Mouse (Mus musculus) midbrain, embryonic 15.5 days (tissue): ENCODE data around the gene Ptgr2. TPM values are rescaled to one million over a fixed set of nuclear protein-coding genes. Genes with fewer than 3 reads are reported as not detected.
A peak's percentile ranks its signal among the peaks of the same experiment; 100 is the strongest.

Experiments
- ATAC-seq: fragments of 200-750 bp; cut with Nextera tagmentation; replicated peaks from 2 replicates; pipeline ENCODE4 v1.8.0; 2017; ENCODE audit warnings: moderate TSS enrichment
- H3K27ac ChIP-seq: fragments of 300-500 bp; sonication (generic); 2 replicates; pipeline ENCODE4 v1.5.1; 2015; ENCODE audit warnings: mild to moderate bottlenecking, inconsistent platforms
- H3K27me3 ChIP-seq: fragments of 300-500 bp; sonication (generic); replicated peaks from 2 replicates; pipeline ENCODE4 v1.6.1; 2015; ENCODE audit warnings: inconsistent platforms
- H3K36me3 ChIP-seq: fragments of 300-500 bp; sonication (generic); replicated peaks from 2 replicates; pipeline ENCODE4 v1.6.1; 2015; ENCODE audit warnings: inconsistent platforms
- H3K4me1 ChIP-seq: fragments of 300-500 bp; sonication (generic); 2 replicates; pipeline ENCODE4 v1.6.1; 2015; ENCODE audit warnings: inconsistent platforms
- H3K4me2 ChIP-seq: fragments of 300-500 bp; sonication (generic); 2 replicates; pipeline ENCODE4 v1.6.1; 2015; ENCODE audit warnings: inconsistent platforms, mild to moderate bottlenecking, moderate library complexity
- H3K4me3 ChIP-seq: fragments of 300-500 bp; sonication (generic); 2 replicates; pipeline ENCODE4 v1.5.1; 2015; ENCODE audit warnings: mild to moderate bottlenecking, inconsistent platforms
- H3K9ac ChIP-seq: fragments of 300-500 bp; sonication (generic); 2 replicates; pipeline ENCODE4 v1.6.1; 2015; ENCODE audit warnings: mild to moderate bottlenecking, inconsistent platforms
- H3K9me3 ChIP-seq: fragments of 300-500 bp; sonication (generic); 2 replicates; pipeline ENCODE4 v1.6.1; 2016; ENCODE audit warnings: inconsistent platforms
- WGBS: fragments of 180-500 bp; shearing (Covaris S2); methylation state at CpG from one replicate; pipeline ENCODE4 v1.1.7; 2015; ENCODE audit warnings: mixed read lengths; 5-methylcytosine and 5-hydroxymethylcytosine counted together
- polyA plus RNA-seq: library from polyadenylated mRNA; unstranded; fragments of >200 nt; fragmentation: Nextera tagmentation; extraction: Ambion mirVana; gene quantifications from 2 replicates; pipeline ENCODE4 v1.2.1, GENCODE M21; 2015

The Ptgr2 gene
- polyA plus RNA-seq, 1 experiment from 2014 or later: 16.6 TPM

- ATAC-seq: no peak
- no peaks in the 10 kb centered on the region for H3K4me1 ChIP-seq
- no peaks in the 10 kb centered on the region for H3K36me3 ChIP-seq
- no peaks in the 10 kb centered on the region for H3K9me3 ChIP-seq
- no peak overlapping the region for H3K4me3 ChIP-seq
- H3K27ac ChIP-seq: no peak overlapping the region
- no peak overlapping the region for H3K4me2 ChIP-seq
- H3K9ac ChIP-seq: no peak overlapping the region
- 92% methylated on average over 9 of the region's 9 CpGs for WGBS
- H3K27me3 ChIP-seq: no peaks in the 10 kb centered on the region
These were observed 9.7 kb upstream of the Ptgr2 start for GRCm38 (mm10) chr12:84275288-84275687.

- Histone ChIP-seq H3K4me1 (no peaks in the 10 kb centered on the region), H3K27me3 (no peaks in the 10 kb centered on the region), H3K4me2 (no peak overlapping the region), H3K9ac (no peak overlapping the region), H3K4me3 (no peak overlapping the region), H3K36me3 (no peaks in the 10 kb centered on the region), H3K27ac (no peak overlapping the region), H3K9me3 (no peaks in the 10 kb centered on the region)
- no peak for ATAC-seq
- 77% methylated on average over 2 of the region's 2 CpGs for WGBS
These were observed 8.7 kb upstream of the Ptgr2 start for GRCm38 (mm10) chr12:84276288-84276687.

GRCm38 (mm10) chr12:84276799-84277198, 8.2 kb upstream of the Ptgr2 start:
- Histone ChIP-seq H3K4me1 (no peaks in the 10 kb centered on the region), H3K27ac (no peak overlapping the region), H3K4me2 (no peak overlapping the region), H3K9ac (no peak overlapping the region), H3K36me3 (no peaks in the 10 kb centered on the region), H3K9me3 (no peaks in the 10 kb centered on the region), H3K27me3 (no peaks in the 10 kb centered on the region), H3K4me3 (no peak overlapping the region)
- no peak for ATAC-seq
- WGBS: 86% methylated on average over 4 of the region's 4 CpGs

- H3K4me1 ChIP-seq: no peaks in the 10 kb centered on the region
- no peak overlapping the region for H3K4me3 ChIP-seq
- H3K9me3 ChIP-seq: no peaks in the 10 kb centered on the region
- no peak overlapping the region for H3K27ac ChIP-seq
- 21% methylated on average over 3 of the region's 3 CpGs for WGBS
- no peaks in the 10 kb centered on the region for H3K36me3 ChIP-seq
- ATAC-seq: no peak
- H3K4me2 ChIP-seq: no peak overlapping the region
- H3K9ac ChIP-seq: no peak overlapping the region
- H3K27me3 ChIP-seq: no peaks in the 10 kb centered on the region
These were observed 7.2 kb upstream of the Ptgr2 start for GRCm38 (mm10) chr12:84277832-84278231.

GRCm38 (mm10) chr12:84278901-84279300, 6.1 kb upstream of the Ptgr2 start:
- ATAC-seq: no peak

GRCm38 (mm10) chr12:84284391-84284790, 641 bp upstream of the Ptgr2 start:
- no peaks in the 10 kb centered on the region for H3K27me3 ChIP-seq
- H3K9ac ChIP-seq: no peak overlapping the region
- H3K36me3 ChIP-seq: no peaks in the 10 kb centered on the region
- WGBS: 76% methylated on average over 14 of the region's 14 CpGs
- no peak for ATAC-seq
- H3K9me3 ChIP-seq: no peaks in the 10 kb centered on the region
- H3K27ac ChIP-seq: no peak overlapping the region
- peaks cover 12% of the 10 kb centered on the region for H3K4me1 ChIP-seq
- peak overlapping the region; percentile 60; the same call in 1 of the 2 replicates for H3K4me3 ChIP-seq
- H3K4me2 ChIP-seq: peak overlapping the region; percentile 75

More at GRCm38 (mm10) chr12:84278901-84279300, 6.1 kb upstream of the Ptgr2 start:
- no peaks in the 10 kb centered on the region for H3K27me3 ChIP-seq
- H3K4me3 ChIP-seq: no peak overlapping the region
- H3K4me1 ChIP-seq: no peaks in the 10 kb centered on the region
- no peak overlapping the region for H3K9ac ChIP-seq
- no peaks in the 10 kb centered on the region for H3K36me3 ChIP-seq
- no peaks in the 10 kb centered on the region for H3K9me3 ChIP-seq
- no peak overlapping the region for H3K27ac ChIP-seq
- WGBS: 68% methylated on average over 7 of the region's 7 CpGs
- no peak overlapping the region for H3K4me2 ChIP-seq

GRCm38 (mm10) chr12:84285593-84285968, 549 bp downstream of the Ptgr2 start:
- 31% methylated on average over 8 of the region's 8 CpGs for WGBS

GRCm38 (mm10) chr12:84288461-84288860, 3.4 kb downstream of the Ptgr2 start:
- no peak overlapping the region for H3K4me2 ChIP-seq
- WGBS: 56% methylated on average over 3 of the region's 3 CpGs
- no peak overlapping the region for H3K27ac ChIP-seq
- H3K27me3 ChIP-seq: no peaks in the 10 kb centered on the region
- no peaks in the 10 kb centered on the region for H3K9me3 ChIP-seq
- no peak for ATAC-seq
- peaks cover 12% of the 10 kb centered on the region for H3K4me1 ChIP-seq
- H3K36me3 ChIP-seq: no peaks in the 10 kb centered on the region
- no peak overlapping the region for H3K9ac ChIP-seq
- no peak overlapping the region for H3K4me3 ChIP-seq

More at GRCm38 (mm10) chr12:84285593-84285968, 549 bp downstream of the Ptgr2 start:
- peak overlapping the region; percentile 60 for H3K4me3 ChIP-seq
- ATAC-seq: peak; percentile 35; the same call in 1 of the 2 replicates
- H3K9ac ChIP-seq: peak overlapping the region; percentile 62
- H3K36me3 ChIP-seq: no peaks in the 10 kb centered on the region
- H3K27me3 ChIP-seq: no peaks in the 10 kb centered on the region
- peak overlapping the region; percentile 75 for H3K4me2 ChIP-seq
- H3K27ac ChIP-seq: peak overlapping the region; percentile 70
- peaks cover 12% of the 10 kb centered on the region for H3K4me1 ChIP-seq
- no peaks in the 10 kb centered on the region for H3K9me3 ChIP-seq

- WGBS: 95% methylated on average over 6 of the region's 6 CpGs
- Histone ChIP-seq H3K4me3 (no peak overlapping the region), H3K36me3 (peaks cover 9% of the 10 kb centered on the region; the same call in 1 of the 2 replicates)
These were observed 12.8 kb downstream of the Ptgr2 start for GRCm38 (mm10) chr12:84297851-84298250.

GRCm38 (mm10) chr12:84299265-84299664, 14.2 kb downstream of the Ptgr2 start:
- no peak for ATAC-seq
- H3K36me3 ChIP-seq: peaks cover 7% of the 10 kb centered on the region; the same call in 1 of the 2 replicates
- 99% methylated on average over 2 of the region's 2 CpGs for WGBS

More at GRCm38 (mm10) chr12:84297851-84298250, 12.8 kb downstream of the Ptgr2 start:
- Histone ChIP-seq H3K27me3 (no peaks in the 10 kb centered on the region), H3K27ac (no peak overlapping the region), H3K9me3 (no peaks in the 10 kb centered on the region), H3K9ac (no peak overlapping the region), H3K4me1 (no peaks in the 10 kb centered on the region), H3K4me2 (no peak overlapping the region)
- no peak for ATAC-seq

GRCm38 (mm10) chr12:84304101-84304500, 19.1 kb downstream of the Ptgr2 start:
- no peak overlapping the region for H3K4me2 ChIP-seq
- H3K4me1 ChIP-seq: no peaks in the 10 kb centered on the region
- H3K36me3 ChIP-seq: peaks cover 9% of the 10 kb centered on the region; the same call in 1 of the 2 replicates
- no peak overlapping the region for H3K27ac ChIP-seq
- ATAC-seq: no peak
- no peaks in the 10 kb centered on the region for H3K9me3 ChIP-seq
- no peak overlapping the region for H3K4me3 ChIP-seq
- H3K27me3 ChIP-seq: no peaks in the 10 kb centered on the region
- no peak overlapping the region for H3K9ac ChIP-seq
- 92% methylated on average over 5 of the region's 5 CpGs for WGBS

More at GRCm38 (mm10) chr12:84299265-84299664, 14.2 kb downstream of the Ptgr2 start:
- H3K27me3 ChIP-seq: no peaks in the 10 kb centered on the region
- H3K27ac ChIP-seq: no peak overlapping the region
- H3K4me1 ChIP-seq: no peaks in the 10 kb centered on the region
- no peaks in the 10 kb centered on the region for H3K9me3 ChIP-seq
- H3K9ac ChIP-seq: no peak overlapping the region
- no peak overlapping the region for H3K4me3 ChIP-seq
- H3K4me2 ChIP-seq: no peak overlapping the region

GRCm38 (mm10) chr12:84304554-84304953, 19.5 kb downstream of the Ptgr2 start:
- Histone ChIP-seq H3K9ac (no peak overlapping the region), H3K27me3 (no peaks in the 10 kb centered on the region), H3K27ac (no peak overlapping the region), H3K4me3 (no peak overlapping the region), H3K4me2 (no peak overlapping the region), H3K36me3 (peaks cover 9% of the 10 kb centered on the region; the same call in 1 of the 2 replicates), H3K4me1 (no peaks in the 10 kb centered on the region), H3K9me3 (no peaks in the 10 kb centered on the region)
- WGBS: 80% methylated on average over 1 of the region's 1 CpGs
- no peak for ATAC-seq

GRCm38 (mm10) chr12:84311306-84311705, 26.3 kb downstream of the Ptgr2 start:
- H3K4me3 ChIP-seq: no peak overlapping the region

More at GRCm38 (mm10) chr12:84311306-84311705, 26.3 kb downstream of the Ptgr2 start:
- Histone ChIP-seq H3K4me2 (no peak overlapping the region), H3K36me3 (peaks cover 2% of the 10 kb centered on the region; the same call in 1 of the 2 replicates), H3K9ac (no peak overlapping the region), H3K27me3 (no peaks in the 10 kb centered on the region), H3K27ac (no peak overlapping the region), H3K4me1 (peaks cover 5% of the 10 kb centered on the region), H3K9me3 (no peaks in the 10 kb centered on the region)
- ATAC-seq: no peak
- 84% methylated on average over 4 of the region's 5 CpGs for WGBS
